Mouse (Mus musculus): ENCODE measurements around the gene Zbtb41.

Gene Zbtb41

GRCm38 (mm10) chr1:139478898-139479297 lies 56.8 kb downstream of the Zbtb41 start:
- no peak for DNase-seq (ENCODE audit: low spot score)

GRCm38 (mm10) chr1:139480246-139480645 lies 58.2 kb downstream of the Zbtb41 start:
- DNase-seq (ENCODE audit: low spot score), result no peak

GRCm38 (mm10) chr1:139481146-139481545 lies 59.1 kb downstream of the Zbtb41 start:
- no peak for DNase-seq (ENCODE audit: low spot score)

GRCm38 (mm10) chr1:139494630-139495029 lies 72.5 kb downstream of the Zbtb41 start:
- DNase-seq (ENCODE audit: low spot score), result no peak

GRCm38 (mm10) chr1:139495408-139495807 lies 73.3 kb downstream of the Zbtb41 start:
- no peak for DNase-seq (ENCODE audit: low spot score)

GRCm38 (mm10) chr1:139496212-139496611 lies 74.1 kb downstream of the Zbtb41 start:
- DNase-seq (ENCODE audit: low spot score), result no peak

- DNase-seq (ENCODE audit: low spot score), result no peak
Measured at GRCm38 (mm10) chr1:139499751-139500150, 77.7 kb downstream of the Zbtb41 start.

- no peak for DNase-seq (ENCODE audit: low spot score)
Measured at GRCm38 (mm10) chr1:139501258-139501752, 79.2 kb downstream of the Zbtb41 start, which contains the start of gene F13b. Gene F13b (plus strand): TSS chr1:139501702.

Data from layer of hippocampus, adult 9-10 months (tissue).